Mouse (Mus musculus): Measurements from ENCODE around the gene Smpd1.

DNA sequence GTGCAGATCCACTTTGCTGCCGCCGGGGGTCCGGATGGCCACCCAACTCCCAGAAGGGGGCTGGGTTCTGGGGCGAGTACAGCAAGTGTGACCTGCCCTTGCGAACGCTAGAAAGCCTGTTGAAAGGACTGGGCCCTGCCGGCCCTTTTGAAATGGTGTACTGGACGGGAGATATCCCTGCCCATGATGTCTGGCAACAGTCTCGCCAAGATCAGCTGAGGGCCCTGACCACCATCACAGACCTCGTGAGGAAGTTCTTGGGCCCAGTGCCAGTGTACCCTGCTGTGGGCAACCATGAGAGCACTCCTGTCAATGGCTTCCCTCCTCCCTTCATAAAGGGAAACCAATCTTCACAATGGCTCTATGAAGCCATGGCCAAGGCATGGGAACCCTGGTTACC lies 1.4 kb downstream of the Smpd1 start:
- TF ChIP-seq POLR2A (IDR thresholded peaks at IDR 0.05; ENCODE audit: borderline replicate concordance, insufficient read depth, low read length) (no peak), CTCF (IDR thresholded peaks at IDR 0.05; ENCODE audit: borderline replicate concordance, insufficient read depth, low read depth, low read length) (no peak)

All from cerebellum, adult 2 months (tissue).